Mouse (Mus musculus) liver, embryonic 14 days (tissue): Measurements from ENCODE around the gene Trim39. TPM values are rescaled to one million over a fixed set of nuclear protein-coding genes. Genes with fewer than 3 reads are reported as not detected.

Source experiments
- polyA plus RNA-seq: library from polyadenylated mRNA; depleted of rRNA; stranded (reverse); fragments of >200 nt; gene quantifications from 2 replicates; pipeline ENCODE4 v1.2.3, GENCODE M21; 2012; rRNA removed

The Trim39 gene
- polyA plus RNA-seq: 10.8 and 12.6 TPM in 2 replicates

DNA sequence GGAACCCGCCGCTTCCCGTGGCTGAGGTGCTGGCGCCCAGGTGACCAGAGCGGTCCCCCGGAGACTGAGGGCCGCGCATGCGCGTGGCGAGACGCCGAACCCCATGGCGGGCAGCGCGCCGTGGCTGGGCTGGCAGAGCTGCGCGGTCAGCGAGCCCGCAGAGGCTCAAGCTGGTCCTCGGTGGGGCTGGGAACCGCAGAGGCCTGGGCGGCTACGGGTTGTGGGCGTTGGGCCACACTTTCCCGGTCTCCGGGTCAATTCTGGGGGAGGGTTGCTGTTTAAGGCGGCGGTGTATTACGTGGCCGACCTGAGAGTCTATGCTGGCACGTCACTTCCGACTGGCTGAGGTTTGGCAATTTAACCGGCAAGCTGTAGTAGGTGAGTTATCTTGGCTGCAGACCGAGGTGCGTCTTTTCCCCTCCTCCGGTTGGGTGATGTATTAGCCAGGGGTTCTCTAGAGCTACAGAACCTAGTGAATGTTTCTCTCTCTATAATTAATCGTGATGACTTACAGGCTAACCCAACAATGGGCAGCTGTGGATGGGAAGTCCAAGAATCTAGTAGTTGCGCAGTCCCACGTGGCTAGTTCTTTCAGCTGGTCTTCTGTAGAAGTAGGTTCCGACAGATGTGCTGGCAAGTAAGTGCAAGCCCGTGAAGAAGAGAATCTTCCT is at the start of gene Trim39:
Gene Trim39, minus strand, starts transcription at position 662 of the 671 bp plus-strand sequence.

DNA sequence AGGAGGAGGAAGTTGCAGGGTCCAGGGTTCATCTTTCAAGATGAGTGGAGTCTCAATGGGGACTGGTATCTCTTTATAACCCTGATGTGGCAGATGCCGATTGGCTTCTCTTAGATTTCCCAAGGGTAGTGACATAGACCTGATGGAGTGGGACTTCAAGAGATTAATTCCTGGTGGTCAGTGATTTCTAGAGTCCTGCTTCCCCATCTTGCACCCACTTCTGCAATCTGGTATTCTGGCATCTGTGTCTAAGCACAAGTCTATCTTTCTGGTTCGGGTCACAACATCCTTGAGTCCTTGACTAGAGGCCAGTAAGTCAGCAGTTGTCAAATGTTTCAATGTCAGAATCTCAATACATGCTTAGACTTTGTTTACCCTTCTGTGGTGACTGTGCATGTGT is 14.3 kb upstream of the Trim39 start, which contains the start of gene H2-M10.2:
Gene H2-M10.2, minus strand, starts transcription at position 101 of the 400 bp plus-strand sequence.

DNA sequence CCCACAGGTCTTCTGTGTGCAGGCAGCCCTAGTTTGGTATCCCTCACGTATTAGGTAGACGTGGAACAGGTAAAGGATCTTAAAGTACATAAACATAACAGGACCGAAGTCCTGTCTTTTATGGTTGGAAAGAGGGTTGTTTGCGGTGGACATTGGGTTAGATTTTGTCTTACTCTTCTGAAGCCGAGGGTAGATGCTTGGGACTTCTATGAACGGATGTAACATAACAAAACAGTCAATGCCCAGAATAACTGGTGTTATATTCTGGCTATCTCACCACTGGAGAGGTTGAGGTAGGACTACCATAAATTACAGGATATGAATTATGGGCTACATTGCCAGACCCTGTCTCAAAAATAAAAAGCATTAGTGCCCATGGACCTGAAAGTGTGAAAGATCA is 14.1 kb downstream of the Trim39 start, which contains the start of gene Rpp21:
Gene Rpp21, minus strand, starts transcription at position 101 of the 400 bp plus-strand sequence.

Other genes with a start within 250 kb of the Trim39 start
- gene H2-T23, start 239.4 kb downstream of the Trim39 start, polyA plus RNA-seq: 25.1 and 29.1 TPM in 2 replicates
- 8.3 and 9.1 TPM in 2 replicates for gene H2-T22, start 229.5 kb downstream of the Trim39 start, polyA plus RNA-seq
- not detected in 2 replicates for gene Gm6034, start 229.3 kb downstream of the Trim39 start, polyA plus RNA-seq
- gene Gm11127, start 213.9 kb downstream of the Trim39 start, polyA plus RNA-seq: not detected in 2 replicates
- gene Gm19684, start 150.6 kb downstream of the Trim39 start, polyA plus RNA-seq: not detected in 2 replicates
- not detected in 2 replicates for gene Gm7030, start 142.8 kb downstream of the Trim39 start, polyA plus RNA-seq
- gene Gm8909, start 103.7 kb downstream of the Trim39 start, polyA plus RNA-seq: not detected in 2 replicates
- gene H2-T3, start 82.0 kb downstream of the Trim39 start, polyA plus RNA-seq: not detected in 2 replicates
- gene Rpp21, start 14.2 kb downstream of the Trim39 start, polyA plus RNA-seq: 34.4 and 41.1 TPM in 2 replicates
- not detected in 2 replicates for gene H2-M10.2, start 14.2 kb upstream of the Trim39 start, polyA plus RNA-seq
- gene H2-M10.1, start 53.9 kb upstream of the Trim39 start, polyA plus RNA-seq: not detected in 2 replicates
- not detected in 2 replicates for gene H2-M10.3, start 96.2 kb upstream of the Trim39 start, polyA plus RNA-seq
- not detected in 2 replicates for gene H2-M10.4, start 190.1 kb upstream of the Trim39 start, polyA plus RNA-seq